Mouse (Mus musculus) adipocyte (in vitro differentiated cells): ENCODE measurements around the gene Cop1.

ENCODE experiments used
- DNase-seq: peaks from one replicate; pipeline ENCODE4 v3.0.0-alpha.2; 2016; ENCODE audit warnings: low spot score

Cop1 gene

DNA sequence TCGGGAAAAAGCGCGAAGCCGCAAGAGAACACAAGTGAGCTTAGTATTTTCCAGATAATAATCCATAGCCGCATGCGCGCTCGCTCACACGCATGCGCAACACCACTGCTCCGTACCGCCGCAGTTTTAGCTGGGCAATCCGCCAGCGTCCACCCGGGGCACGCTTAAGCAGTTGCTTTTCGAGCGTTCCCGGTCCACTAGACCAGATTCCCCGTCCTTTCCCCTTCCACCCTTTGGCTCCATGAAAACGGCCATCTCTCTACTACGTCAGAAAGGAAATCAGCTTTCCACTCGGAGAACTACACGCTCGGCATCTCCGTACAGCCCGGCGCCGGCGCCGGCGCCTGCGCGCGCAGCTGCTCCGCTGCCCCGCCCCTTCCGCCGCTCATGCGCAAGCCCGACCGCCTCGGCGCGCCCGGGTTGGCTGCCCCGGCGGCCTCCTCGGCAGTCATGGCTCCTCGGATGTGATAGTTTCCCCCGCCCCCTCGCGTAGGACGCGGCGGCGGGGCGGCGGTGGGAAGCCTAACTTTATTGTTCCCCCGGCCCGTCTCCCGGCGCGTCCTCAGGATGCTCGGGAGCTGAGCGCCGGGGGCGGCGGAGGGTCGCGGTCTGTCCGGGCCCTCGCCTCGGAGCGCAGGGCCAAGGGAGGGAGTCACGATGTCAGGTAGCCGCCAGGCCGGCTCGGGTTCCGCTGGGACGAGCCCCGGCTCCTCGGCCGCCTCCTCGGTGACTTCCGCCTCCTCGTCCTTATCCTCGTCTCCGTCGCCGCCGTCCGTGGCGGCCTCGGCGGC, at the start of gene Cop1:
Cop1 (plus strand) TSS at position 540 of the 791 bp plus-strand sequence.
- DNase-seq, result peak; percentile 89

- peak; percentile 83 for DNase-seq
Observed at GRCm38 (mm10) chr1:159186741-159187140, 45.4 kb upstream of the Cop1 start.

DNA sequence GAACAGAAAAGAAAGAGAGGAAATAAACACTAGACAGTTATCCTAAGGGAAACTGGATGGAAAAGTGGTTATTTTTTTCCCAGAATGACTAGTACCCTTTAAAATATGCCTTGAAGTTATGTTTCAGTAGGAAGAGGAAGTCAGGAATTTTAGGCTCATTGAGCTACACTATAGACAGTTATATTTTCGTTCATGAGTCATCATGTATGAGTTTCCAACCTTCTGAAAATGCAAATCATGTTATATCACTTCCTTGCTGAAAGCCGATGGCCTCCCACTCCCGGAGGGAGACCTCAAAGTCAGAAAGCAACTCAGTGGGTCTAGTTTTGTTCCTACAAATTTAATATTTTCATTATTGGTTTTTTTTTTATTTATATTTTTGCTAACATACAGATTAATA, 33.5 kb upstream of the Cop1 start:
- DNase-seq, result no peak

- DNase-seq, result no peak
Observed at GRCm38 (mm10) chr1:159199606-159200005, 32.5 kb upstream of the Cop1 start.

DNA sequence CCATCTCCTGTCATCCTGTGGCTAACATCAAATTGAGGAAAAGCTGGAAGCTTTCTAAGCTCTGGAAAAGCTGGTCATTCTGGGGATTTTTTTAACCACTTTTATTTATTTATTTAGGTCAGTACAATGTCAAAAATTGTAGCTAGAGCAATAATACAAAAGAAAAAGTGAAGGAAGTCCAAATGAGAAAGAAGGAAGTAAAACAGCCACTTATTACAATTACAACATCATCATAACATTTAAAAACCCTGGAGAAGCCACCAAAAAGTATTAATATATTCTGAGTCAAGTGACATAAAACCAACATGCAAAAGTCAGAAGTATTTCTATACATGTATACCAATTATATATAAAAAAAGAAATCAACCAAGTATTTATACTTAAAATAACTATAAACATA, 30.9 kb upstream of the Cop1 start:
- no peak for DNase-seq

GRCm38 (mm10) chr1:159211711-159212110, 20.4 kb upstream of the Cop1 start:
- DNase-seq, result no peak

DNA sequence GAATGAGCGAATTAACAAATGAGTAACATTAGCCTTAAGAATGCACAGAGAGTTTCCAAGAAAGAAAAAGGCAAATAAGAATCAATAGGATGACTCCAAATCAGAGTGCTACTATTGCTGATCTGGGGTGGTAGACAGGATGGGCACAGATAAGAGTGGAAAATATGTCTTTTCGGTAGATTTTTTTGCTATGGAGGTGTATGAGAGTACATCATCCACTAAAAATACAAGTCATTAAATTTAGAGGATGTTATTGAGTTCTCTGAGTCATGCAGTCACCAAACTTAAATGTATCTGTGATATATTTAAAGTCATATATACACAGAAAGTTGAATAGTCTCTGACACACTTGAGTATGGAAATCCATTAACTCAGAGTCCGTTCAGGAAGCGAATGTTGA, 14.7 kb upstream of the Cop1 start:
- DNase-seq, result no peak

DNA sequence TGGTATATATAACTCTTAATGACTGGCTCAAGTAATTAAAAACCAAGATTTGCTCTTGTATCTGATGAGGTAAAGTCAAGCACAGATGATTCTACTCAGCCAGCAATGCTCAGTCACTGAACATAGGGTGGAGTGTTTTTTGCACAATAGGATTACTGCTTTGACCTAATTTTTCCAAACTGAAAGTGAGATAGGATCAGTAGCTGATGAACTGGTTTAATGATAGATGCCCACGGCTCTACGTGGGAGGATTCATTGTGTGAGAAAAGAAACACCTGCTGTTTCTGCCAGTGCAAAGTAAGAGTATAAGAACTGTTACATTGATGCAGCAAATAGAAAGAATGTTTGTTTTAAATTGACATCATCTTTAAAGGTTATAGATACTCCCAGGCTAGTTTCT, 10.1 kb upstream of the Cop1 start:
- no peak for DNase-seq

GRCm38 (mm10) chr1:159225064-159225824, 6.9 kb upstream of the Cop1 start:
- DNase-seq, result no peak

GRCm38 (mm10) chr1:159232572-159233261, 597 bp downstream of the Cop1 start:
- peak; percentile 70 for DNase-seq

DNA sequence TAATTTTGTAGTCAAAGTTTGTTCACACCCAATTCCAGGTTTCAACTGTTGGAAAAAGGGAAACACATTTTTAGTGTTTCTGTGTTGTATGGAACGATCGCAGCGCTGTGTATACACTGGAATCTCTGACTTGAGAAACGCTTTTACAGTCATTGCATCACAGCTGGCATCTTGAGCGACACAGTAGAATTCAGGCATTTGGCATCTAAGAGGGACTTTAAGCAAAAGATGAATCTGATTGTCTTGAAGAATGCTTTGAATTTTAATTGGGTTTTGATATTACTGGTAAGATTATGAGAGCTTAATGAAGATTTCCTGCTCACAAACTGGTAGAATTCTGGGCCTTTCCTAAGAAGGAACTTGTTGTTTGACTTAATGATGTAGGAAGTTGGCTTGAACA, 1.3 kb downstream of the Cop1 start:
- DNase-seq, result peak; percentile 78

DNA sequence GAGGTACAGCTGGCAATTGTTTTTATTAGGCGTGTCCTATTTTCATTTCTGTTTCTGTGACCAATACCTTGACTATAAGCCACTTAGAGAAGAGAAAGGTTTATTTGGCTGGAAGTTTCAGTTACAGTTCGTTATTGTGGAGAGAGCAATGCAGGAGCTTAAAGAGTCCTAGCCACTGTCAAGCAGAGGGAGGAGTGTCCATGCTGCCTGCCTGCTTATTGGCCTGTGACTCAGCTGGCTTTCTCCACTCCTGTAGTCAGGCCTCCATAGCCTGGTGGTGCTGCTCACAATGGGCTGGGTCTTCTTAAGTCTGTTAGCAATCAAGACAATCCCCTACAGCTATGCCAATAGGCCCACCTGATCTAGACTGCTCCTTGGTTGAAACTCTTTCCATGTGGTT, 2.4 kb downstream of the Cop1 start:
- DNase-seq, result peak; percentile 25

DNA sequence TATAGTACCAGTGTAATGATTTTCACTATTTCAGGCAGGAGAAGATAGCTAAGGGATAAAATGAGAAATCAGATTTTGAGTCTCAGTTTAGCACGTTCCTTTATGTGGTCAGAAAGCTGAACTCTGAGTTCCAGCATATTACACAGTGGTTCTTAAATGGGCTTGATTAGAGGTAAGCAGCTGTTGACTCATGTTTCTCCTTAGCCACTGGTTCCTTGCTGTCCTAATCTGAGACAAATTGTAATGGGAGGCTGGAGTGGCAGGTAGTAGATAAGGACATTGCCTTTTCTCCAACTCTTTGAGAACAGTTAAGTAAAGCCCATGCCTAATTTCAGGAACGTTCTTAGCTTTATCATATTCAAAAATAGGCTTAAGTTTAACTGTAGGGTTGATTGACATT, 3.6 kb downstream of the Cop1 start:
- no peak for DNase-seq

DNA sequence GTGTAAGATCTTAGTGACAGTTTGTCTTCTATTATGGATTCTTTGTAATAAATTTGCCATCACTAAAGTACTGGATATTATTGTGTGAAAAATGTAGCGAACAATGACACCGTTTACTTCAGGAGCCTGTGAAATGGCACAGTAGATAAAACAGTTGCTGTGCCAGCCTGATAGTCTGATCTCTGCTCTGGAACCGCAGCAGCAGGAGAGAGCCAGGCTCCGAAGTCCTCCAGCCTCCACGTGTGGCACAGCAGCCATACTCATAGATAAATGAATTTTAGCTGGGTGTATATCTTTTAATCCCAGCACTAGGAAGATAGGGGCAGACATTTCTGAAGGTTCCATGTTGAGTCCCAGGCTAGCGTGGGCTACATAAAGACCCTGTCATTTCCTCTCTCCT, 6.0 kb downstream of the Cop1 start:
- no peak for DNase-seq

- DNase-seq, result peak; percentile 52
Observed at GRCm38 (mm10) chr1:159250320-159250719, 18.2 kb downstream of the Cop1 start.

DNA sequence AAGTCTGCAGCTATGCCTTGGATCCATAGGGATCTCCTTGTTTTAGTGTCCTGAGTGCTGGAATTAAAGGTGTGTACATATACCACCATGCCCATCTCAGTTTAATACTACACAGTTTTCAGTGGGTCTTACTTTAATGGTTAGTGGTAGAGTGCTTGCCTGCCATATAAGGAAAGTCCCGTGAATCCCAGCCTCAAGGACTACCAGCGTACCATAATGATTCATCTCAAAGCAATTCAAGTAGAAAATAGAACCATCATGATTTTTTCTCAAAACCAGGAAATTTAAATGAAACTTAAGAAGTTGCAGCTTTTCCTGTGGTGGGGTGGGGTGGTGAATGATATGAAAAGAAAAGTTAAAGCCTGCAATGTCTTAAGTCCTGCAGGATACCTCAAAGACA, 21.0 kb downstream of the Cop1 start:
- no peak for DNase-seq

DNA sequence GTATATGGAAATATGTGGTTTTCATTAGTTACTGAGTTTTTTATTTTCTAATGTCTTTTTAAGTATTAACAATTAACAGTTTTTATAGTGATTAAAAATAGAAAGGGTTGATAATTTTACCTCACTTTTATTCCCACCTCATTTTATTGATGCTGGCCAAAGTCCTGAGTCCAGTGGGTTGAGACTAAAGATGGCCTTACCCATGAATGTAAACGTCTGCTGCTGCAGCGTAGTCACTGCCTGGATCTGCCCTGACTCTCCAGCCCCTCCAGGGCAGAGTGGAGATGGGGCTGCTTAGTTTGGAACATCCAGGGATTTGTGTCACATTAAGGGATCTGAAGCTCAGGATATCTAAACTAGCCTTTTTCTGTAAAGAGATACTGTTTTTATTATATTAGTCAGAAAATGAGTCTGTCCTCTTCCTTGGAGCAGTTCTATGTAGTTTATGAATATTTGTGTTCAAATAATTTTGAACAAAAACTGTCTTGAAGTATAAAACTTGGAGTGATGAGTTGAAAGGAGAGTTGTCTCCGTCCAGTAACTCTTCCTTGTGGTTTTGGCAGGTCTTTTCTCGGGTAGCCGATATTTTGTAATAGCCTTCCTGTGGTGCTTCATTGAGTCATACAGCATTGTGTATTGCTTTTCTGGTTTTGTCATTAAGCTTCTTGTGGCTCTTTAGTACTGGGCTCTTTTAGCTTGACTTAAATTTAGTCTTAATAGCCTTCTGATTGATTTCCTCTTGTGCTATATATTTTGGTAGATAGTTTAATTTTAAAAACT, 23.0 kb downstream of the Cop1 start:
- DNase-seq, result peak; percentile 45

GRCm38 (mm10) chr1:159256543-159256942, 24.4 kb downstream of the Cop1 start:
- DNase-seq, result no peak

DNA sequence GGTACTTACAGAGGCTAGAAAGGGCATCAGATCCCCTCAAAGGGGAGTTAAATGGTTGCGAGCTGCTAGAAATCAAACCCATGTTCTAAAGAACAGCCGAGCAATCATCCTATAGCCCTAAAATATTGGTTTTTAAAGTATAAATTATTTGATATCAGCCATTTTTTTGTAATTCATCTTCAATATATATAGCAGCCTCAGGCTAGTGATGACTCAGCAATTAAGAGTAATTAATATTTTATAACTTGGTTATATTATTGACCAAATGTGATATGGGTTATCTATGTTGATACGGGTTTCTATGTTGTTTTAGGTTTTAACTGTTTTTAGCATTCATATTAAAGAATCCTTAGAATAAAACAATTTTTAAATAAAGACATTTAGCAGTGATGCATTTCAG, 31.7 kb downstream of the Cop1 start:
- DNase-seq, result no peak

DNA sequence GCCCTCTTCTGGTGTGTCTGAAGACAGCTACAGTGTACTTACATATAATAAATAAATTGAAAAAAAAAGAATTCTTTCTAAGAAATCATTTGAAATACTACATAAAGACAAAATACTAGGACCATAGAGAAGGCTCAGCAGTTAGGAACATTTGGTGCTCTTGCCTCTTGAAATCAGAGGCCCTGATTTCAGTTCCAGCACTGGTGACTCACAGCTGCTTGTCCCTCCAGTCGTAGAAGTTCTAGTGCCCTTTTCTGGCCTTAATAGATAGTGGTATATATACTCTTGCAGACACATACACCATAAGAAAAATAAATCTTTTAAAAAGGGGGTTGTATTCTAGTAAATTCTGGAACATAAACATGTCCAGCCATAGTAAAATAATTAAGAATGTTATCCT, 48.0 kb downstream of the Cop1 start:
- no peak for DNase-seq

DNA sequence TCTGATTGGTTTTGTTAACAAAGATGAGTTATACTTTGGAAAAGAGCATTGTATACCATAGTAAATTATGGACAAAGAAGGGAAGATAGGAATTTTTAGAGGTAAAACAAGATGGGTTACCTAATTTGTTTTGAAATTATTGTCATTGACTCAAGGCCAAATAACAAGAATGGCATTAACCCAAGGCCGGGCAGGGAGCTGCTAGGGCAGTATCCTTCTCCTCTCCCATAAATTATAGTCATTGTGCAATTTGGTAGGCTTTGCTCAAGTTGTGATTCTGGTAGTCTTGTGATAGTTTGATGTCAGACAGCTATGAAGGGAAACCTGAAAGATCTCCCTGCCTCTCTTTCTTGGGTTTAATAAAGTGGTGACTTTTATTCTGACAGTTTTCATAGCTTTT, 49.7 kb downstream of the Cop1 start:
- DNase-seq, result peak; percentile 68

DNA sequence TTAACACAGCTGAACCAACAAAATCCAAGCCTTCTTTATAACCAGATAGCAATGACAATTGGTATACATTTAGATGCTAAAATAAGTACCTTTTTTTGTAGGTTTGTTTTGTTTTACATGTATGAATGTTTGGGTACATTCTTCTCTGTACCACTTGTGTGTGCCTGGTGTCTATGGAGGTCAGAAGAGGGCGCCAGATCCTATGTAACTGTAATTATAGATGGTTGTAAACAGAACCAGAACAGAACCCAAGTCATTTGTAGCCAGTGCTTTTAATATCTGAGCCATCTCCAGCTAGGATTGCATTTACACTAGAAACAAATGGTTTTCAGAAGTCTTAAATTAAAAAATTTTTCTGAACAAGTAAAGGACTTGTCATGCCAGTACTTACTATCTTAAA, 54.7 kb downstream of the Cop1 start:
- DNase-seq, result no peak
